Mouse (Mus musculus) E14TG2a.4 (cell line): ENCODE results near the gene Spata16.
"Not testable (repeated sequence)": the region's sequence is repeated elsewhere in the genome, so short reads cannot be mapped to it uniquely, and the experiment has no call there.

Experiments used
- H3K27me3 ChIP-seq: 2 replicates; pipeline ENCODE4 v1.6.1; 2014; ENCODE audit warnings: low read length, control low read depth; ENCODE audit not compliant: insufficient read depth
- H3K36me3 ChIP-seq: 2 replicates; pipeline ENCODE4 v1.6.1; 2014; ENCODE audit warnings: low read length, control low read depth; ENCODE audit not compliant: insufficient read depth
- H3K4me1 ChIP-seq: replicated peaks from 2 replicates; pipeline ENCODE4 v1.6.1; 2014; ENCODE audit warnings: low read depth, low read length, control low read depth
- H3K4me3 ChIP-seq: replicated peaks from 2 replicates; pipeline ENCODE4 v1.5.1; 2014; ENCODE audit warnings: mild to moderate bottlenecking, low read length
- H3K9me3 ChIP-seq: 2 replicates; pipeline ENCODE4 v1.6.1; 2014; ENCODE audit warnings: low read length, control low read depth
- CTCF ChIP-seq: conservative IDR thresholded peaks from 2 replicates; pipeline ENCODE4 v1.5.1; 2014; ENCODE audit warnings: low read length
- NANOG ChIP-seq: IDR thresholded peaks from 2 replicates; pipeline ENCODE4 v1.6.1; 2014; ENCODE audit warnings: borderline replicate concordance, low read length, mixed read lengths
- POU5F1 ChIP-seq: IDR thresholded peaks from 2 replicates; pipeline ENCODE4 v1.6.1; 2014; ENCODE audit warnings: low read length, borderline replicate concordance

Gene Spata16

GRCm38 (mm10) chr3:26646834-26647233, 9.4 kb downstream of the Spata16 start:
- TF ChIP-seq NANOG (no peak), CTCF (no peak), POU5F1 (no peak)
- Histone ChIP-seq H3K4me1 (no peaks in the 10 kb centered on the region), H3K36me3 (no peaks in the 10 kb centered on the region), H3K27me3 (no peaks in the 10 kb centered on the region), H3K4me3 (no peak overlapping the region), H3K9me3 (no peaks in the 10 kb centered on the region)

GRCm38 (mm10) chr3:26685832-26686231, 48.4 kb downstream of the Spata16 start:
- Histone ChIP-seq H3K4me3 (no peak overlapping the region), H3K9me3 (no peaks in the 10 kb centered on the region), H3K36me3 (no peaks in the 10 kb centered on the region), H3K4me1 (no peaks in the 10 kb centered on the region), H3K27me3 (no peaks in the 10 kb centered on the region)
- TF ChIP-seq NANOG (no peak), CTCF (no peak), POU5F1 (no peak)

GRCm38 (mm10) chr3:26709492-26709891, 72.1 kb downstream of the Spata16 start:
- H3K4me3 ChIP-seq, H3K27me3 ChIP-seq, H3K36me3 ChIP-seq, H3K4me1 ChIP-seq: not testable (repeated sequence)
- H3K9me3 ChIP-seq: peaks cover 13% of the 10 kb centered on the region; the same call in 1 of the 2 replicates

- no peak for TF ChIP-seq NANOG
- no peak for TF ChIP-seq CTCF
- no peak for TF ChIP-seq POU5F1
- no peak overlapping the region for H3K4me3 ChIP-seq
- no peaks in the 10 kb centered on the region for H3K27me3 ChIP-seq
- H3K4me1 ChIP-seq: no peaks in the 10 kb centered on the region
- peaks cover 14% of the 10 kb centered on the region for H3K9me3 ChIP-seq
- H3K36me3 ChIP-seq: no peaks in the 10 kb centered on the region
Measured at GRCm38 (mm10) chr3:26727526-26727925, 90.1 kb downstream of the Spata16 start.

- Histone ChIP-seq H3K9me3 (no peaks in the 10 kb centered on the region), H3K27me3 (no peaks in the 10 kb centered on the region), H3K36me3 (no peaks in the 10 kb centered on the region), H3K4me1 (no peaks in the 10 kb centered on the region), H3K4me3 (no peak overlapping the region)
- no peak for TF ChIP-seq NANOG
- no peak for TF ChIP-seq CTCF
- TF ChIP-seq POU5F1: no peak
Measured at GRCm38 (mm10) chr3:26750492-26750891, 113.1 kb downstream of the Spata16 start.

GRCm38 (mm10) chr3:26752441-26752840, 115.0 kb downstream of the Spata16 start:
- Histone ChIP-seq H3K4me3 (no peak overlapping the region), H3K9me3 (no peaks in the 10 kb centered on the region), H3K4me1 (no peaks in the 10 kb centered on the region), H3K27me3 (no peaks in the 10 kb centered on the region), H3K36me3 (no peaks in the 10 kb centered on the region)
- no peak for TF ChIP-seq CTCF

- Histone ChIP-seq H3K36me3 (no peaks in the 10 kb centered on the region), H3K4me1 (no peaks in the 10 kb centered on the region), H3K9me3 (no peaks in the 10 kb centered on the region), H3K27me3 (no peaks in the 10 kb centered on the region), H3K4me3 (no peak overlapping the region)
- no peak for TF ChIP-seq NANOG
- no peak for TF ChIP-seq CTCF
- no peak for TF ChIP-seq POU5F1
Measured at GRCm38 (mm10) chr3:26793334-26794101, 156.1 kb downstream of the Spata16 start.

GRCm38 (mm10) chr3:26795851-26796538, 158.6 kb downstream of the Spata16 start:
- no peaks in the 10 kb centered on the region for H3K36me3 ChIP-seq

GRCm38 (mm10) chr3:26796954-26797353, 159.5 kb downstream of the Spata16 start:
- H3K4me1 ChIP-seq: no peaks in the 10 kb centered on the region
- no peak for TF ChIP-seq POU5F1
- no peak for TF ChIP-seq NANOG
- no peak for TF ChIP-seq CTCF
- no peaks in the 10 kb centered on the region for H3K27me3 ChIP-seq

More at GRCm38 (mm10) chr3:26795851-26796538, 158.6 kb downstream of the Spata16 start:
- no peaks in the 10 kb centered on the region for H3K27me3 ChIP-seq
- no peaks in the 10 kb centered on the region for H3K4me1 ChIP-seq
- H3K9me3 ChIP-seq: no peaks in the 10 kb centered on the region
- no peak for TF ChIP-seq POU5F1
- TF ChIP-seq NANOG: no peak
- TF ChIP-seq CTCF: no peak
- no peak overlapping the region for H3K4me3 ChIP-seq

More at GRCm38 (mm10) chr3:26796954-26797353, 159.5 kb downstream of the Spata16 start:
- Histone ChIP-seq H3K4me3 (no peak overlapping the region), H3K9me3 (no peaks in the 10 kb centered on the region), H3K36me3 (no peaks in the 10 kb centered on the region)
